ENCODE assay signal across 8 mouse cellular contexts in the genomic region with DNA sequence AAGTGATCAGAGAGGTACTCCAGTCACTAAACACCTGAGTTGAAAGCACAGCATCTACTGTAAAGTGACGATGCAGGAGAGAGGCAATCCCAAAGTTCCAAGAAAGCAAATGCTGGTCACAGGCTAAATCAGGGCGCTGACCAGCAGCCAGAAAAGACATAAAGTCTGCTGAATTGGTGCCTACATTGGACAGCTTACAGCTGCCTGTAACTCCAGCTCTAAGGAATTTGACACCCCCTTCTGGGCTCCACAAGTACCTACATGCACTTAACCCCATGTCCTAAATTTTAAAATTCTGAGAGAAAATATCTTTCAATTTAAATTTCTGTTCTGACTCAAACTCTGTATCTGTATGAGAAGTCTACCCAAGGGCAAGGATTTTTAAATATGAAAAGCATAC. TPM values are rescaled to one million over a fixed set of nuclear protein-coding genes. Genes with fewer than 3 reads are reported as not detected.
DNase-seq lines count a peak whose midpoint lies in the region; ATAC-seq and TF ChIP-seq lines count a peak whose summit lies in the region.

No protein-coding gene starts in this region.

- no peak overlapping the region for H3K27ac ChIP-seq in forebrain, embryonic 13.5 days
- no peak overlapping the region for H3K27ac ChIP-seq in liver, embryonic 13.5 days
- no peak overlapping the region for H3K27ac ChIP-seq in thymus, adult 2 months (ENCODE audit: control insufficient read depth, insufficient read depth, low read length)

- peak; percentile 36 for DNase-seq in CD4-positive, CD25-positive, alpha-beta regulatory T cell, adult 2 months (ENCODE audit: low read depth, low spot score)
- DNase-seq in A20 (ENCODE audit: low read depth, low spot score), result peak; percentile 27
- DNase-seq in liver, embryonic 13.5 days, result no peak
- no peak for DNase-seq in layer of hippocampus, postnatal 25 days (ENCODE audit: extremely low spot score in 1 of 2, low spot score in 1 of 2)
- no peak for DNase-seq in thymus, adult 2 months
- no peak for DNase-seq in spleen, postnatal 4 days (ENCODE audit: low spot score in 2 of 2)

- no peak for TF ChIP-seq CTCF in thymus, adult 2 months (IDR thresholded peaks at IDR 0.05; ENCODE audit: borderline replicate concordance, control insufficient read depth, extremely low read depth, insufficient read depth, low read length, poor library complexity)

- H3K9ac ChIP-seq in forebrain, embryonic 13.5 days, result no peak overlapping the region
- peak overlapping the region; percentile 98 for H3K9ac ChIP-seq in liver, embryonic 13.5 days

- no peak for ATAC-seq in CD4-positive, CD25-positive, alpha-beta regulatory T cell, adult 4 months
- no peak for ATAC-seq in forebrain, embryonic 13.5 days
- ATAC-seq in liver, embryonic 13.5 days (ENCODE audit: low read depth), result no peak

- no peaks in the 10 kb centered on the region for H3K27me3 ChIP-seq in forebrain, embryonic 13.5 days
- no peaks in the 10 kb centered on the region for H3K27me3 ChIP-seq in liver, embryonic 13.5 days
- H3K27me3 ChIP-seq in thymus, adult 2 months (ENCODE audit: control insufficient read depth, insufficient read depth, low read length), result no peaks in the 10 kb centered on the region

- peaks cover 45% of the 10 kb centered on the region for H3K36me3 ChIP-seq in forebrain, embryonic 13.5 days (ENCODE audit: poor library complexity, severe bottlenecking)
- H3K36me3 ChIP-seq in liver, embryonic 13.5 days, result peaks cover 47% of the 10 kb centered on the region
- peaks cover 38% of the 10 kb centered on the region for H3K36me3 ChIP-seq in thymus, adult 2 months (ENCODE audit: control insufficient read depth, insufficient read depth, low read length)

- 0 out of 2 replicates have a peak, but pooled peaks cover 4% of the 10 kb centered on the region for H3K9me3 ChIP-seq in forebrain, embryonic 13.5 days (replicated peaks)
- H3K9me3 ChIP-seq in liver, embryonic 13.5 days (replicated peaks), result no peaks in the 10 kb centered on the region

- no peak for TF ChIP-seq POLR2A in thymus, adult 2 months (IDR thresholded peaks at IDR 0.05; ENCODE audit: control insufficient read depth, extremely low read depth, insufficient read depth, low read length, poor library complexity)

- H3K4me2 ChIP-seq in forebrain, embryonic 13.5 days, result peak overlapping the region; percentile 80
- H3K4me2 ChIP-seq in liver, embryonic 13.5 days, result peak overlapping the region; percentile 88

- peak overlapping the region; percentile 99; the same call in 1 of the 2 replicates for H3K4me3 ChIP-seq in forebrain, embryonic 13.5 days
- H3K4me3 ChIP-seq in liver, embryonic 13.5 days (replicated peaks), result peak overlapping the region; percentile 97
- no peak overlapping the region for H3K4me3 ChIP-seq in thymus, adult 2 months (ENCODE audit: control insufficient read depth, insufficient read depth, low read length)

- H3K4me1 ChIP-seq in forebrain, embryonic 13.5 days, result peaks cover 25% of the 10 kb centered on the region
- H3K4me1 ChIP-seq in liver, embryonic 13.5 days (replicated peaks), result peaks cover 38% of the 10 kb centered on the region
- peaks cover 10% of the 10 kb centered on the region for H3K4me1 ChIP-seq in thymus, adult 2 months (replicated peaks; ENCODE audit: control insufficient read depth, insufficient read depth, low read length)

- WGBS in forebrain, embryonic 13.5 days, result 91% methylated on average over 2 of the region's 2 CpGs
- WGBS in liver, embryonic 13.5 days (ENCODE audit: insufficient replicate concordance), result 78% methylated on average over 2 of the region's 2 CpGs
- 94% methylated on average over 2 of the region's 2 CpGs for WGBS in thymus, adult 2 months

RNA-seq across cellular contexts. Expression of gene Brd7, which starts 2.0 kb away (rescaled TPM):
- polyA plus RNA-seq in CD4-positive, CD25-positive, alpha-beta regulatory T cell, adult 4 months (2017; shearing (Covaris generic)), result 10 to 100 TPM; 52.6 to 52.9 TPM
- polyA plus RNA-seq in forebrain, embryonic 13.5 days (2015; fragmentation: Nextera tagmentation; extraction: Ambion mirVana), result 75.2 TPM in 2 replicates
- 46.1 and 49.3 TPM in 2 replicates for polyA plus RNA-seq in liver, embryonic 13.5 days (2015; fragmentation: Nextera tagmentation; extraction: Ambion mirVana)
- 10 to 100 TPM; 53.3 to 55.2 TPM for total RNA-seq in layer of hippocampus, postnatal 25 days (2021)
- polyA plus RNA-seq in thymus, adult 2 months (2012; rRNA removed), result 27.9 and 34.6 TPM in 2 replicates

Comparison
In these comparisons a context has a peak if more than half of its experiments do, and no peak if none do; other contexts are left out.
1. DNase-seq: peak in CD4-positive, CD25-positive, alpha-beta regulatory T cell, adult 2 months (single experiment) and A20 (single experiment); none in liver, embryonic 13.5 days (single experiment), layer of hippocampus, postnatal 25 days (0 of 2), thymus, adult 2 months (single experiment) and spleen, postnatal 4 days (0 of 2).